Mouse (Mus musculus) embryo, embryonic 11 days (tissue): ENCODE measurements around the gene Man1c1.
A peak's percentile ranks its signal among the peaks of the same experiment; 100 is the strongest.

ENCODE experiments used
- DNase-seq: peaks from one replicate; pipeline ENCODE4 v3.0.0-alpha.2; 2015

Gene Man1c1

DNA sequence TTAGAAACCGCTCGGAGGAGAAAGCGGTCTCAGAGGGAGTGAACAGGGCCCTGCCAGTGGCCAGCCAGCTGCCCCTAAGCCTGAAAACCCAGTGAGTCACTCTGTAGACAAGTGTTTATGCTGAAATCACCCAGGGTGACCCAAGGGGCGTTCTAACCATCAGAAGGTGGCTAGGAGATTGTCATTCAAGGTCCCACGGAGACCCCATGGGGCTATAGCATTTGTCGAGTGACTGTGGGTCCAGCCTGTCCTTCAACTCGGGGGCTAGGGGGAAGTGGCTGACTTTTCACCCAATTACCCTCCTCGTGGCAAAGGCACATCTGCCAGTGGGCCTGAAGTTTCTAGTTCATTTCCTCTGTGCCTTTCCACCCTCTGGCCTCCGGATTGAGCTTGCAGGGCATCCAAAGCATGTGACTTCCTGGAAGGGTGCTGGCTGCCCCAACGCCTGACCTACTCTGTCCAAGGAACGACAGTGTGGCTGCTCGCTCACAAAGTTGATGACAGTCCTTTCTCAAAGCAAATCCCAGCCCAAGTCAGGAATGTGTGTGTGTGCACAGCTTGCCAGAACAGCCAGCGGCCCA, 71.9 kb downstream of the Man1c1 start:
- peak; percentile 49 for DNase-seq

DNA sequence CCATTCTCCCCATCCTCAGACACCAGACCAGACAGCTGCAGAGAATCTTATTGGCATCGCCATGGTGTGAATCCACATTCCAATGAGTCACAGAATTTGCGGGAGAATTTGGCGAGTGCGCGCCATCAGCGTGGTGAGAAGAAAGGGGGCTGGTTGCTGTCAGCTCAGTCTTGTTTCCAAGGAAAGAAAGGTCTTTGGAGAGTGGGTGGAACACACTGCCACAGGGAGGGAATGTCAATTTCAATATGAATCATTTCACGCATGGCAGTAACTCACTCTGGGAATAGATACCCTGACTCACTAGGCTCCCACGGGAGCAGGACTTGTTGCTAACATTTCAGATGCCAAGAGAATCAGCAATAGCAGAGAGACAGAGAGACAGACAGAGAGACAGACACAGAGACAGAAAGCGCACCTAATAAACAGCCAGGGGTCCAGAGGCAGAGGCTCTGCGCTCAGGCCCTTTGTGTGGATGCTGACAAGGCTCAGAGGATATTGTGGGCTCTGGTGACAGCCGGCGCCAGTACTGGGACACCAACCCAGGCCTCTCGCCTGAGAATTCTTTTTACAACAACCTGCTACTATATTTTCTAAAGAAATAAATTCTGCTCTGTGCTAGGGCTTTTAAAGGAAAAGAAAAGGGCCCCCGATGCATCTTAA, 72.5 kb downstream of the Man1c1 start:
- peak; percentile 37 for DNase-seq

DNA sequence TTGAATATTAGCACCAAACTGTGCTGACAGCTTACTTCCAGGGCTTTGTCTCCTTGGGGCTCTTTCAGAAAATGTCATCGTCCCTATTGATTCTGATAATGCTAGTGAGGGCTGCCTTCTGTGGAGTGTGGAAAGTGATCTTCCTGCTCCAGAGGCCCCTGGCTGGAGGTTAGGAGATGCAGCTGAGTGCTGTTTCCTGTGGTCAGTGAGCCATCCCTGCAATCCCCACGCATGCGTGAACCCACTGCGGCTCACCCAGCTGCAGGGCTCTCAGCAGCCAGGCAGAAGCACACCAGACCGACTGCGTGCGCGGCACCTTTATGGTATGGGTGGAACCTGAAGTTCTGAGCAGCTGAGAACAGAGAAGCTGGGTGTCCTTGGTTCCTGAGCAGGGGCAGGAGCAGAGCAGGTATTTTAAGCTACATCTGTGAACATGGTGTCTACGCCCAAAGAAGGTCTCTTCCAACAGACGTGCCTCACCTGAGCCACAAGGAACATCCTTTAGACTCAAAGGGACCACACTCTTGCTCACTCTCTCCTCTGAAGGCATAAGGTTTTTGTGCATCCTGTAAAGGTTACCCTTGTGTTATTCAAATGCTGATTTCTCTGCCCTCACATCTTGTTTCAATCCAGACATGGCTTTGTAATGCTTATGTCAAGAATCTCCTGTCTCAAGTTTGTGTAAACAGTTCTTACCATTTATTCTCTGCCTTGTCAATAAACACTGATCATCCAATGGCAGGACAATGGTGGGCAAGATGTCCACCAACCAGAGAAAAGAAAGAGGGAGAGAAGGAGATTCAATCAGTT, 75.3 kb downstream of the Man1c1 start:
- no peak for DNase-seq

DNA sequence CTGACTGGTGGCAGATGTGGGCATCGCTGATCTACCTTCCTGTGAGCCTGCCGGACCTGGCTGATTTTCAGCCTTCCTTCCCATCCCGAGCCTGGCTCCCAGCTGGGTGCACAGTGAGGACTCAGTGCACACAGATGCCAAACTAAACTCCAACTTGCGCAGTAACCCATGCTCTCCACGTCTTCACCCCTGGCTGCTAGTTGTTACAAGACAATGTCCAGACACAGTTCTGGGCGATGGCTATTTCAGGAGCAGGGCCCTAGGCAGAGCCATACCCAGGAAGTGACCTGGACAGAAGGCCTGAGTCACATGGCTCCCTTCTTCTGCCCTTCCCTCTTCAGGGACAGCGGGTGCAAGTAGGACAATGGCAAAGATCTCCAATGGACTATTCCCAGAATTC, 76.0 kb downstream of the Man1c1 start:
- no peak for DNase-seq

DNA sequence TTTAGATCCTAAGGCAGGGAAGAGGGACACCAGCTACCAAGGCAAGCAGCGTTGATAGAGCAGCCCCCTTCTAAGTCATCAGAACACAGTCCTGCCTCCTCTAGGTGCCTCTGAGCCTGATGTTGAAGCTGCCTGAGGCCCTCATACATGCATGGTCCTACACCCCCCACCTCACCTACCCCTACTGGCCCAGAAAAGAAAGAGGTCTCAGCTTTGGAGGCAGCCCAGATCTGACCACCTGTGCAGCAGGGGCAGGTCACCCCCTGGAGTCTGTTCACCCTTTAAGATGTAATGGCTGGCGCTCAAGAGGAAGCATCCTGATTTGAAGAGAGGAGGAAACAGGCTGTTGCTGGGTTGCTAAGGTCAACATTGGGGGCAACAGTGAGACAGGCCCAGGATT, 77.2 kb downstream of the Man1c1 start:
- DNase-seq, result no peak

DNA sequence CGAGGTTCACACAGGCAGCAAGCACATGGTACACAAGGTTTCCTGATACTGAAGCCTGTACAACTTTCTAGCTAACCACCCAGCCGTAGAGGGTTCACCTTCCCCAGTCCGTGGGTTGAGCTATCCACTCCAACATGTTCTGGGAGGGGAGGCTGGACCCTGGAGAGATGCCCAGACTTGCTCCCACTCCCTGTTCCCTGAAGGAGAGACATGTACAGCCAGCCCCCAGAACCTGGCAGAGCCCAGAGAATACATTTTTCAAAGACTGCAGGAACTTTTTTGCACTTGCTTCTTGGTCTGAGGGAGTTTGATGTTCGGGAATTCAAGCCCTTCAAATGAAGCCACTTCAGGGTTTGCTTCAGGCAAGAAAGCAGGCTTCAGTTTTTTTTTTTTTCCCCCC, 77.7 kb downstream of the Man1c1 start:
- no peak for DNase-seq

DNA sequence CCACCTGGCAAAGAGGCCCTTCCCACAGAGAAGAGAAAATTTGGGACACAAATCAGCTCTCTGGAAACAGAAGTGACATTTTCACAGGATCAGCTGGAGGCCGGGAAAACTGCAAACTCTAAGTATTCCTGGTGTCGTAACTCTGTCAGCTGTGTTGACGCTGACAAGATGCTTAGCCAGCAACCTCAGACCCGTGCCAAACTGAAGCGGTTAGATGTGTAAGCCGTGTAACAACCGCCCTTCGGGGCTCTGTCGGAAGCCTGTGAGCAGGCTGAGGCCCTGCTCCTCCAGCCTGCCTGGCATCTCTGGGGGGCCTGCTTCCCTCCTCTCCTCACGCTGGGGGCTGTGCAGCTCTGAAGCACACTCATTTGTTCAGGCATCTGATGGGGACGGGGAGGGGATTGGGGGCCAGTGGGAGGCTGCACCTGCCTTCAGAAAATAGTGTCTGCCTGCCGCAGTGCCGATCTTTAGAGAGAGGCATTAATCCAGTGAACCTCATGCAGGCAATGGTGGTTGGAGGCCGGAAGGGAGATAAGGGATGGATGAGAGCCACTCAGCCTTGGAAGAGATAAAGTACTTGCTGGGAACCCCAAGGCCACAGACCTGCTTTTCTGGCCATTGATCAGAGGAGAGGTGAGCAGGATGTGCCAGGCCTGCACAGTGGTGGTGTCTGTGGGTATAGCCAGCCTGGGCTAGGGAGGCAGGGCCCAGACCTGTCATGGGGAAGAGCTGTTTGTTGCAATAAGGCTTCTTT, 79.8 kb downstream of the Man1c1 start:
- no peak for DNase-seq

DNA sequence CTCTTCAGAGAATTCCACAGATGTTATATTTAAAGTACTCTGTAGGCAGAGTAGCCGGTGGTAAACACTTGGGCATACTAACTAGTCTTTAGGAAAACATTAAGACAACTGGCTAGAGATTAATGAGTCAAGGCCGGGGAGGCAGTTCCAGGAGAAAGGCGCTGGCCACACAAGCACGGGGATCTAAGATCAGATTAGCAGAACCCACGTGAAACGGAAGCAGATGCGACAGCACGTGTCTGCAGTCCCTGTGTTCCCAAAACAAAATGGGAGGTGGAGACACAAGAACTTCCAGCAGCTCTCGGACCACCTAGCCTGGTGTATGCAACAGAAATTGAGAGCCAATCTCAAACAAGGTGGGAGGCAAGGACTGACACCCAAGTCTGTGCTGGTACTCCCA, 82.4 kb downstream of the Man1c1 start:
- DNase-seq, result no peak

DNA sequence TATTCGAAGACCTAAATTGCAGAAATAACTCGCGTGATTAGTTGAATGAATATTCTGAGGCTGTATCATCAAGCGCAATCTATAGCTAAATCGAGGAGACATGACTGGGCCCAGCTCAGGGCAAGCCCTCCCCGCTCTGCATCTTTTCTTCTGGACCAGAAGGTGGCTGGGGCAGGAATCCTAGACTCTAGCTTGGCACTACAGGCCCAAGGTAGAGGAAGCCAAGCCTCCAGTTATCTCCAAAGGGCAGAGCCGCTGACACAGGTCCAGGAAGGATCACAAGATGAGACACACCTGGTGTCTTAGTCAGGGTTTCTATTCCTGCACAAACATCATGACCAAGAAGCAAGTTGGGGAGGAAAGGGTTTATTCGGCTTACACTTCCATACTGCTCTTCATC, 83.8 kb downstream of the Man1c1 start:
- no peak for DNase-seq

DNA sequence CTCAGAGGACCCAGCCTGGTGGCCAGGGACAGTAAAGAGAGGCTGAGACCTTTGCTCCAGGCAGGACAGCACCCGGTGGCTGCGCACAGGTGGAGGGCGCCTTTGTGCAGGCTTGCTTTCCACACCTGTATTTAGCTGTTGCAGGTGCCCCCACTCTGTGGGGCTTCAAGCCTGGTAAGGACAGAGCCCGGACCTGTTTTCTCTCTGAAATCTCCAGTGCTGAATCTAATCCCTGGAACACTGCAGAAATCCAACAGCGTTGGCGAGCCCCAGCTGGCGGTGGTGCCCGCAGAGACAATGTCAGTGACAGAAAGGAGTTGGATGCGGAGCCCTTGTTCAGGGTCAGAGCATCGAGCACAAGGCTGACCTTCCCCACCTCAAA, 84.6 kb downstream of the Man1c1 start:
- DNase-seq, result no peak

DNA sequence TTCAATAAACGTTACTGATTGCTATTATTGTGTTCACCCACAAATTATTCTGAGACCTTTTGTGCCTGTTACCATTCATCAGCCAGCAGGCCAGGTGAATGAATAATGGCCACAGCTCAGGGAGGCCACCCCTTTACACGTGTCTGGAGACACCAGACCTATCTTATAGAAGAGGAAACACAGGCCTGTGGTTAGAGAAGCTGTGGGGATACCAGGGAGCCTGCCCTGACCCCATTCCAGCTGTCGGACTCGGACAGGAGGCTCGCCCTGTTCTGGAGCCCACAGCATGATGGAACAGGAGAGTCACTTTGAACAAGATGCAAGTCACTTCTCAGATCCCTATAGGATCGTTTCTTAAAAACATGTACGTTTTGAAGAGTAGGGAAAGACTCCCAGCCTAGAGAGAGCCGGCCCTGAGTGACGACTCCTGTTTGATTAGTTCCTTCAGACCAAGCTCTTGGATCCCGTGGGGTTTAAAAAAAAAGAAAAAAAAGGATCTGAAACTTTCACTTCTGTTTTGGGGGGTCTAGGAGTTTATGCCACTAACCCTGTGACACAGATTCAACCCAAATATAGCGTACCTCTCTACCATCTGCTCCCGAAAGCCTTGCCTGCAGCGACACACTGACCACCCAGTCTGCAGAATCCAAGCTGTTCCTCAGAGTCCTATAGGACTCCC, 85.1 kb downstream of the Man1c1 start:
- DNase-seq, result no peak

DNA sequence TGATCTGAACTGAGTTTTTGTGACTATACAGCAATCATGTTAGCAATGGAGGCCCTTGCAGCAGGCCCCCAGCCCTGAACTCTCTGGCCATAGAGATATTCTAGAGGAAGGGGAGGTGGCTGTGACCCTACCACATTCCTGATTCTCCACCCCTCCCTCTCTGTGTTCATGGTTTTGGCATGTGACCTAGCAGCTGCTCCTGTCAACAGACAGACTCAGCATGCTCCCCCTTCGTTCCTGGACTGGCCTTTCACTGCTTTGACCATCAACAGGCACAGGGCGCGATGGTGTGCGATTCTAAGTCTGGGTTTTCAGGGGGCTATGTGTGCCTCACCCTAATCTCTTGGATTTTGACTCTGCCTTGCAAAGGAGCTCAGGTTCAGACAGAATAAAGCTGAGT, 86.3 kb downstream of the Man1c1 start:
- no peak for DNase-seq

DNA sequence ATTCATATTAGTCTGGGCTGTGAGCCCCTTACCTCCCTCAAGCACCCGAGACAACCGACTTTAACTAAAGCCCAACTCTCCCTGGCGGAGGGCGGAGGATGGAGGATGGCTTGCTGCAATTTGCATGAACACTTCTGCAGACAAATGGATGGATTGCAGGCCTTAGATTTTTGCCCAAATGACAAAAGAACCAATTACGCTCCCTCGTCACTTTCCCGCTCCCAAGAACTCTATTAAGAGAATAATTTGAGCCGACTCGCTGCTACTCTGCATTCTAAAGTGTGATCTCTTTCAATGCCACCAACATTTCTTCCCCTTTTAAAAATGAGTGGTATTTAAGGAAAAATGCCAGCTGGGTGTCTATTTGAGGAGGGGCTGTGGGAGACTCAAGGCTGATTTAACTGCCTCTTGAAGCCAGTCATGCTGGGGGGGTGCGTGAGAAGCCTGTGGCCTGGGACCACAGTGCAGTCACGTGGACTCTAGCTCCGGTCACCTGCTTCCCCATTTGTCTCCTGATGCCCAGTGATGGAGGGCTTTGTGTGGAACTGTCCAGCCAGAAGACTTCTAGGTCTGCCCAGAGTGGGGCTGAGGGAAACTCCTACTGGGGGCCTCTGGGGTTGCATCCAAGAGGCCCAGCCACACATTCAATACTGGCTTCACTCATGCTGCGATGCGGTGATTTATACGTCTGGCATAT, 88.0 kb downstream of the Man1c1 start:
- DNase-seq, result no peak

DNA sequence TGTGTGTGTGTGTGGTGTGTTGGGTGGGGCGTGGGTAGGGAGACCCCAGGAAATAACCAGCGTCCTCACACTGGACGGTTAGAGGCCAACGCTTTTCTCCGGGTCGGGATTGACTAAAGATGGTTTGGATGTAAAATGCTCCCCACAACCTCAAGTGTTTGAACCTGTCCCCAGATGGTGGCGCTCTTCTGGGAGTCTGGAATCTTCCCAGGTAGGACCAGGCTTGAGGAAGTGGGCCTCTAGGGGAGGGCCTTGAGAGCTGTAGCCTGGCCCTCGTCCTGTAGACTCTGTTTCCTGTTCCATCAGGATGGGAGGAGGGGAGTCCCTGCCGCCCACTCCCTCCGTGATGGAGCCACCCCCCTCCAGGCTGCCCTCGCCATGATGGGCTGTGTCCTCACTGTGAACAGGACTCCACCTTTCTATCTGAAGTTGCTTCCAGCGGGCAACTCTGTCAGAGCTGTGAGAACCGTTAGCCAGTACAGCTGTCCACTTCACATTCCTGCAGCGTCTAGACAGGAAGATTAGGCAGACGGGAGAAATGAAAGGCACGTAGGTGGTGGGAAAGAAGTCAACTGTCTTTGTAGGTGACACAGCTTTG, 91.9 kb downstream of the Man1c1 start:
- peak; percentile 41 for DNase-seq

DNA sequence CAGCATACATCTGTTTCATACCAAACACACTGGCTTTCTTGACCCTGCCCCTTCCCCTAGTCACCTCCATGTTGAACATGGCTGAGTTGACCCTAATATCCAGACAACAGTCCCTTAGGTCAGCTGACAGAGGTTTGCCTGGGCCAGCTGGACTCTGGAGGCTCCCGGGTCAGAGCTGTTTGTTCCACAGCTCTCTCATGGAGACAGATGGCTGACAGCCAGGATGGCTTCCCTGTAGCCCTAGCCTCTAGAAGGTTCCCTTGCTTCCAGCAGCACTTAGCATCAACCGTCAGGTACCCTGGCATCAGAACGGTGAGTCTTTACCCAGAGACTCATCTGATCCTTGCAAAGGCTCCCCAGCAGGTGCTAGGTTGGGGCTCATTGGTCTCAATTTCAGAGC, 93.5 kb downstream of the Man1c1 start:
- no peak for DNase-seq

DNA sequence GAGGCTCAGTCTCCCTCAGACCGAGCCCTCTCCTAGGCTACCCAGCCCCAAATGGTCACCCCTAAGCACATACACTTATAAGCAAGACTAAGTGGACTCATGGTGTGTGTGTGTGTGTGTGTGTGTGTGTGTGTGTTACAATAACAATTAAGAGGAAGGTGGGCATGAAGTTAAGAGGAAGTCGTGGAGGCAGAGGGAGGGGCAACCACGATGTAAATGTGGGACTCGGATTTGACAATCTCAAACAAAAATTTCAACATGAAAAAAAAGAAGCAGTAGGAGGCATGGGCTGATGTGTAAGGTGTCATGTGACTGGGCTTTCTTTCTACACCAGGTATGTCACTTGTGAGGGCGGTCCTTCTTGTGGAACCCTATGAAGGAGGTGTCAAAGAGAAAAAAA, 96.4 kb downstream of the Man1c1 start:
- DNase-seq, result no peak

DNA sequence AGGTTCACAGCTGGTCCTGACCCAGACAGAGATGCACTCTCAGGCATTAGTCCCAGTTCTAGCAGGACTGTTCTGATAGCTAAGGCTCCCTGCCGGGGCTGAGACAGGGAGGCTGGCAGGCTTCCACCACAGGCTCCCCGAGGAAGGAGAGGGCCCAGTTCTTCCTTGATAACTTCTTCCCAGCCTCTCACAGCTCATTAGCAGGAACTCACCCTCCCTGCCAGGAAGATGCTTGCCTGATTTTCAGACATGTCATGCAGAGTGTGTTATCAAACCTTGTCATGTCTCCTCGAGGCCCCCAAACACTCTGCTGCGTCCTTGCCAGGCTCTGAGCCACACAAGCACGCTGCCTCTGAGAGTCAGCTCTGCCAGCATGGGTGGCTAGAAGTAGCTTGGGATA, 98.0 kb downstream of the Man1c1 start:
- DNase-seq, result no peak

DNA sequence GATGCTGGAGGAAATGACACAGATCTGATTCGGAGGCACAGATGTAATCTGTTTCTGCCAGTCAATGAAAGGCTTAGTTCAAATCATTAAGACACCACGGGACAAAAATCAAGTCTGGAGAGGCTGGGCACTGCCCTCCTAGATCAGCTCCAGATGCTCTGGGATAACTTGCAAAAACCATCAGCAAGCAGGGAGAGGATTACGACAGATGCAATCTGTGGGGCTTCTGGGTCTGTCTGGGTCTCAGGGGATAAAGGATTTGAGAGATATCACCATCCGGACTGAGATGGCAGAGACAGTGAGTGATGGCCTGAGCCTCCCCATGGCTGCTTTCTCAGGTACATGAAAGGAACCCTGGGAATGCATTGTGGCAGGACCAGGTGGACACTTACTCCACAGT, 99.6 kb downstream of the Man1c1 start:
- DNase-seq, result no peak

DNA sequence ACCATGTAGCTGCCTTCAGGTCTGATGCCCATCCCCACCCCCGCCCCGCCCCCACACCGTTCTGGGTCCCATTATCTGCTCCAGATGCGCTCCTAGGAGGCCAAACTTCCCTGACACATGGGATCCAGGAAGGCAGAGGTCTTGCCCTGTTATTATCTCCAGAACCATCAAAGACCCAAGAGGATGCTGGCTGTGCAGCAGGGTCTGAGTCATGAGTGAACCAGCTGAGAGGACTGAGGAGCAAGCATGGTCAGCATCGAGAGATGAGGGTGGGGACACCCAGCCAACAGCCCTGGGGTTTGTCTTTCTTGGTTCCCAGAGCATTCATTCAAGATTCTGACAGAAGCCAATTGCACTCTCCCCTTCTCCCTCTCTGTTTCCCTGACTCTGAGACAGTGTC, 100.5 kb downstream of the Man1c1 start:
- DNase-seq, result no peak

DNA sequence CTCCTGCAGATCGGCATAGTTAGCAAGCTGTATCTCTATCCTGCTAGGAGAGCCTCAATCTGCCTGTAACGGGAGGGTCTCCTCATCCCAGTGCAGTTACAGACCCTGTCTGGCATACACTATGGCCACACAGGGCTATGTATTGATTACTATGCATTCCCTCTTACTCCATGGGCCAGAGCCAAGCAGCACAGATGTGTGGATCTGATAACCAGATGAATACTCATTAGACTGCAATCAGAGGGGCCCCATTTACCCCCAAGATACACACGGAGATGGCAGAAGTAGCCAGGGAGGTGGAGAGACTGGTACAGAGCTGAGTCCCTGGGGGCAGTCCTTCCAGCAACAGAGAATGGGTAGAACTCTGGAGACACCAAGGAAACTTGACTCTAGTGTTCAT, 101.5 kb downstream of the Man1c1 start:
- DNase-seq, result no peak

DNA sequence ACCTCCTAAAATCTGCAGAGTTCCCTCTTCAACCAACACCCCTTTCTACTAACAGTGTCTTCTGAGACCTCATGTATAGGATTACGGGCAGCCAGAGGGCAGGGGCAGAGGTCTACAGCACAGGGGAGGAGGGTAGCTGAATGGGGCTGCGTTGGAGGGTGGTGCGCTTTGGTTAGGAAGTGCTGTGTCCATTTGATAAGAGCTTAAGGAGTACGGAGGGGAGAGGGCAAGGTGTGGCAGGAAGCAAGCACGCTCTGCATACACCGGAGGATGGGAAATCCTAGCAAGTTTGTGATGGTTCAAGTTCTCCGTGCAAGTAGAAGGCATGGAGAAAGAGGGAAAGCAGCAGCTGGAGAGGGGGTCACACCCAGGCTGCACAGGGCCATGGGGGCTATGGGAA, 102.1 kb downstream of the Man1c1 start:
- no peak for DNase-seq

DNA sequence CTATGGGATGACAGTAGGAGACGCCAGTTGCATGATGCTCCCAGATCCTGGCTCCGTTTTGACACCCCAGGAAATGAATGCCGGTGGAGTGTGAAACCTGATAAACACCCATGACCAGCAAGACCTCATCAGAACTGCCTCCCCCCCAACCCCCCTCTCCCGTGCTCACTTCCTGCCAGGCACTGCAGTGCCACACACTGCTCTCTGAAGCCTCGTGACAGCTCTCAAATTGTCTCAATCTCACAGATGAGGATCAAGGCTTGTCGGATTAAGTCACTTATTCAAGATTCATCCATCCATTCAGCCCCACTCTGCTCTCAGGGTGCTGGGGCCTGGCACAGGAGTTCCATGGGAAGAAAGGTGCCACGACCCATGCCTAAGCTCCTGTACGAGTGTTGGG, 102.7 kb downstream of the Man1c1 start:
- peak; percentile 10 for DNase-seq
